Mouse (Mus musculus) kidney, embryonic 14.5 days (tissue): ENCODE data around the gene D430041D05Rik. TPM values are rescaled to one million over a fixed set of nuclear protein-coding genes. Genes with fewer than 3 reads are reported as not detected.
A peak's percentile ranks its signal among the peaks of the same experiment; 100 is the strongest.

ENCODE experiments used
- ATAC-seq: fragments of 200-750 bp; cut with Nextera tagmentation; 2 replicates; pipeline ENCODE4 v1.8.0; 2017; ENCODE audit warnings: moderate number of reproducible peaks, mild to moderate bottlenecking, moderate TSS enrichment, moderate library complexity; ENCODE audit not compliant: low FRiP score, low TSS enrichment
- H3K27ac ChIP-seq: fragments of 300-500 bp; sonication (generic); 2 replicates; pipeline ENCODE4 v1.5.1; 2014; ENCODE audit warnings: low read depth, mild to moderate bottlenecking, low read length, moderate library complexity, mixed read lengths
- H3K27me3 ChIP-seq: fragments of 300-500 bp; sonication (generic); 2 replicates; pipeline ENCODE4 v1.6.1; 2014; ENCODE audit warnings: mild to moderate bottlenecking, low read length; ENCODE audit not compliant: control insufficient read depth, insufficient read depth
- H3K36me3 ChIP-seq: fragments of 300-500 bp; sonication (generic); 2 replicates; pipeline ENCODE4 v1.6.1; 2014; ENCODE audit warnings: low read length, mixed read lengths; ENCODE audit not compliant: control insufficient read depth, insufficient read depth
- H3K4me1 ChIP-seq: fragments of 300-500 bp; sonication (generic); 2 replicates; pipeline ENCODE4 v1.6.1; 2014; ENCODE audit warnings: low read length, mixed read lengths; ENCODE audit not compliant: control insufficient read depth, insufficient read depth
- H3K4me2 ChIP-seq: fragments of 300-500 bp; sonication (generic); replicated peaks from 2 replicates; pipeline ENCODE4 v1.6.1; 2014; ENCODE audit warnings: low read depth, mild to moderate bottlenecking, low read length
- H3K4me3 ChIP-seq: fragments of 300-500 bp; sonication (generic); 2 replicates; pipeline ENCODE4 v1.5.1; 2014; ENCODE audit warnings: mild to moderate bottlenecking, low read length
- H3K9ac ChIP-seq: fragments of 300-500 bp; sonication (generic); 2 replicates; pipeline ENCODE4 v1.6.1; 2014; ENCODE audit warnings: low read depth, mild to moderate bottlenecking, low read length, moderate library complexity
- H3K9me3 ChIP-seq: fragments of 300-500 bp; sonication (generic); 2 replicates; pipeline ENCODE4 v1.6.1; 2016; ENCODE audit warnings: low read length; ENCODE audit not compliant: control insufficient read depth
- WGBS: fragments of 180-500 bp; shearing (Covaris S2); extraction: QIAGEN DNeasy Blood & Tissue Kit; methylation state at CpG from one replicate; pipeline ENCODE4 v1.1.7; 2014; 5-methylcytosine and 5-hydroxymethylcytosine counted together
- polyA plus RNA-seq: library from polyadenylated mRNA; unstranded; fragments of >200 nt; fragmentation: Nextera tagmentation; extraction: Ambion mirVana; gene quantifications from 2 replicates; pipeline ENCODE4 v1.2.1, GENCODE M21; 2014

Gene D430041D05Rik
- polyA plus RNA-seq, 1 experiment from 2014 or later = 0.65 TPM

GRCm38 (mm10) chr2:104219733-104220391, 191.0 kb downstream of the D430041D05Rik start:
- Histone ChIP-seq H3K9me3 (no peaks in the 10 kb centered on the region), H3K36me3 (no peaks in the 10 kb centered on the region), H3K4me3 (no peak overlapping the region), H3K4me1 (peaks cover 15% of the 10 kb centered on the region), H3K4me2 (no peak overlapping the region), H3K27ac (no peak overlapping the region), H3K9ac (no peak overlapping the region), H3K27me3 (no peaks in the 10 kb centered on the region; the same call in 1 of the 2 replicates)
- 61% methylated on average over 14 of the region's 14 CpGs for WGBS
- no peak for ATAC-seq

GRCm38 (mm10) chr2:104218588-104219065, 192.2 kb downstream of the D430041D05Rik start:
- H3K9me3 ChIP-seq = no peaks in the 10 kb centered on the region
- no peak overlapping the region for H3K4me3 ChIP-seq
- H3K27ac ChIP-seq = no peak overlapping the region
- H3K9ac ChIP-seq = no peak overlapping the region
- peak; percentile 18; the same call in 1 of the 2 replicates for ATAC-seq
- no peak overlapping the region for H3K4me2 ChIP-seq
- no peaks in the 10 kb centered on the region; the same call in 1 of the 2 replicates for H3K27me3 ChIP-seq
- peaks cover 15% of the 10 kb centered on the region for H3K4me1 ChIP-seq
- H3K36me3 ChIP-seq = no peaks in the 10 kb centered on the region
- WGBS = 40% methylated on average over 9 of the region's 9 CpGs

DNA sequence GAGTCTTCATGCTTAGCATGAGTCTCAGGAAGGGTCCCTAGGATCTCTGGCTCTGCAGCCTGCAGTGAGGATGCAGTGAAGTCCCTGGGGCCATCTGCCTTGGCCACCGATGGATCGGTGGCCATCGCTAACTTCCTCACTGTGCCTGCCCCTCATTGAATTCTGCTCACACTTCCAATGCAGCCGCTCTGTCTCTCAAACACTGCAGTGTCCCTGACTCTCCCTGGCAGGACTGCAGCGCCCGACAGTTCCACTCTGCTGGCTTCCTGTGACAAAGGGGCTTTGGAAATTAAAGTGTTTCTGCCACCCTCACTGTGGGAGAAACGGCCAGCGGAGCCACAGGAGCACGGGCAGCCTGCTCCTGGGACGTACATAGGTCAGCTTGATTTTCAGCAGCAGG, 192.7 kb downstream of the D430041D05Rik start:
- no peak overlapping the region for H3K27ac ChIP-seq
- H3K4me3 ChIP-seq = no peak overlapping the region

GRCm38 (mm10) chr2:104209408-104209807, 201.4 kb downstream of the D430041D05Rik start:
- Histone ChIP-seq H3K27ac (no peak overlapping the region), H3K4me3 (no peak overlapping the region), H3K36me3 (no peaks in the 10 kb centered on the region), H3K4me2 (no peak overlapping the region), H3K9ac (no peak overlapping the region), H3K4me1 (no peaks in the 10 kb centered on the region), H3K27me3 (no peaks in the 10 kb centered on the region), H3K9me3 (no peaks in the 10 kb centered on the region)
- ATAC-seq = no peak
- WGBS = 79% methylated on average over 2 of the region's 2 CpGs

More for the DNA sequence above, 192.7 kb downstream of the D430041D05Rik start:
- no peaks in the 10 kb centered on the region for H3K36me3 ChIP-seq
- no peaks in the 10 kb centered on the region; the same call in 1 of the 2 replicates for H3K27me3 ChIP-seq
- no peaks in the 10 kb centered on the region for H3K9me3 ChIP-seq
- peaks cover 15% of the 10 kb centered on the region for H3K4me1 ChIP-seq
- no peak overlapping the region for H3K4me2 ChIP-seq
- 46% methylated on average over 10 of the region's 10 CpGs for WGBS
- no peak overlapping the region for H3K9ac ChIP-seq
- ATAC-seq = peak; percentile 46; the same call in 1 of the 2 replicates

DNA sequence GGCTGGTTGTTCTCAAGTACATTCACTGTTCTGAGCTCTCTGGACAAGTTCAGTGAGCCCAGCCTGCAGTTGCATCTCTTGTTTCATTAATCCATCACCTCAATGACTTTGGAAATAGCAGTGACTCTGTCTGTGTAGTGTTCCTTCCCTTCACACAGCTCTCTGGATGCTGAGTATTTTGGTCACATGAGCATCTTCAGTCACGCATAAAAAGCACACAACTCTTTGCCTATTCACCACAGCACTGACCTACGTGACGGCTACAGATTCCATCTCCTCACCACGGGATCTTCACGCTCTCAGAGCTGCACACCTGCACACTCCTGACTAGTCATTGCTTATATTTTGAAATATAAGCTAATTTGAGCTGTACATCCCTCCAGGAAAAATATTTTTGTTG, 202.4 kb downstream of the D430041D05Rik start:
- Histone ChIP-seq H3K27me3 (no peaks in the 10 kb centered on the region), H3K9ac (no peak overlapping the region), H3K4me3 (no peak overlapping the region), H3K27ac (no peak overlapping the region), H3K4me1 (no peaks in the 10 kb centered on the region), H3K9me3 (no peaks in the 10 kb centered on the region), H3K4me2 (no peak overlapping the region), H3K36me3 (no peaks in the 10 kb centered on the region)
- ATAC-seq = 0 out of 2 replicates have a peak, but pooled peaks have one; percentile 9
- WGBS = 59% methylated on average over 5 of the region's 5 CpGs

DNA sequence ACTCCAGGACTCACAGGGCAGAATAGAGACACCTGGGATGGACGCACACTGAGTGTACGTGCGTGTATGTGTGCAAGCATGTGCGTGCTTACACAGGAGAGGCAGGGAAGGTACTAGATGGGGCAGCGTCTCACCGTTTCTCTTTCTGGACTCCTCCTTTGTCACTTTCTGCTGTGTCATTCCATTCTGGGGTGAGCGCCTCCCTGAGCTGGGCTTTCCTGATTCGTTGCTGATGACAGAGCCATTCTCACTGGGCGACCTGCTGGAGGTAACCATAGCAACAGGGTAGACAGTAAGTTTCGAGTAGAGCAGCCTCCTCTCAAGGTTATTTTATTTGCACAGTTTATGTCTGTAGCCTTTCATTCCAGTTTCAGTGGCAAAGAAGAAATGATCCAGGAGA, 202.9 kb downstream of the D430041D05Rik start:
- Histone ChIP-seq H3K4me2 (no peak overlapping the region), H3K36me3 (no peaks in the 10 kb centered on the region), H3K9ac (no peak overlapping the region), H3K4me1 (no peaks in the 10 kb centered on the region), H3K9me3 (no peaks in the 10 kb centered on the region), H3K27me3 (no peaks in the 10 kb centered on the region), H3K27ac (no peak overlapping the region), H3K4me3 (no peak overlapping the region)
- ATAC-seq = peak; percentile 43
- WGBS = 28% methylated on average over 10 of the region's 10 CpGs

DNA sequence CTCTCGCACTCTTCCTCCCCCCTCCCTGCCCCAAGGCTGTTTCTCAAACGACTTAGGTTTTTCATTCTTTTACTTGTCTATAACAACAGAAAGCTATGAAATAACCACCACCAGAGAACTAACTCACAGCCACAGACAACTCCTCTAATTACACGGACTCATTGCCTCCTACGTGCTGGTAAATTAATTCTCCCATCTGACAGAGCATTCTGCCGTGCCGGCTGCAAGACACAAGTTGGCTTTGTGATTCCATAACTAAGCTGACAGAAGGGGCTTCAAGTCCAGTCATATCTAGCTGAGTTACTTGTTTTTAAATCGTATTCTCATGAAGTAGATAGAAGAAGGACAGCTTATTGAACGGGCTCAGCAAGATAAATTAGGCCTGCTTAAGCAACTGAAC, 205.2 kb downstream of the D430041D05Rik start:
- H3K9ac ChIP-seq = no peak overlapping the region
- H3K27me3 ChIP-seq = no peaks in the 10 kb centered on the region
- no peaks in the 10 kb centered on the region for H3K4me1 ChIP-seq
- H3K9me3 ChIP-seq = no peaks in the 10 kb centered on the region
- H3K4me3 ChIP-seq = no peak overlapping the region
- no peak for ATAC-seq
- H3K4me2 ChIP-seq = no peak overlapping the region
- 32% methylated on average over 8 of the region's 8 CpGs for whole genome bisulfite sequencing
- H3K27ac ChIP-seq = no peak overlapping the region
- H3K36me3 ChIP-seq = no peaks in the 10 kb centered on the region

GRCm38 (mm10) chr2:104200211-104200610, 210.6 kb downstream of the D430041D05Rik start:
- H3K4me3 ChIP-seq = no peak overlapping the region
- ATAC-seq = no peak
- no peaks in the 10 kb centered on the region for H3K27me3 ChIP-seq
- H3K4me1 ChIP-seq = no peaks in the 10 kb centered on the region
- 16% methylated on average over 3 of the region's 3 CpGs for WGBS
- H3K27ac ChIP-seq = no peak overlapping the region
- no peaks in the 10 kb centered on the region for H3K9me3 ChIP-seq
- no peak overlapping the region for H3K4me2 ChIP-seq
- H3K9ac ChIP-seq = no peak overlapping the region
- H3K36me3 ChIP-seq = no peaks in the 10 kb centered on the region

GRCm38 (mm10) chr2:104198186-104198585, 212.6 kb downstream of the D430041D05Rik start:
- Histone ChIP-seq H3K36me3 (no peaks in the 10 kb centered on the region), H3K4me1 (no peaks in the 10 kb centered on the region), H3K27me3 (no peaks in the 10 kb centered on the region), H3K4me3 (no peak overlapping the region), H3K4me2 (no peak overlapping the region), H3K9ac (no peak overlapping the region), H3K27ac (no peak overlapping the region), H3K9me3 (no peaks in the 10 kb centered on the region)
- WGBS = 57% methylated on average over 6 of the region's 6 CpGs
- 0 out of 2 replicates have a peak, but pooled peaks have one; percentile 28 for ATAC-seq
